Mouse (Mus musculus): ENCODE measurements around the gene 4933402N22Rik. TPM values are rescaled to one million over a fixed set of nuclear protein-coding genes. Genes with fewer than 3 reads are reported as not detected.
"Not testable (repeated sequence)": the region's sequence is repeated elsewhere in the genome, so short reads cannot be mapped to it uniquely, and the experiment has no call there.

The 4933402N22Rik gene
- polyA plus RNA-seq (2014; fragmentation: Nextera tagmentation; extraction: Ambion mirVana), result not detected in 2 replicates

DNA sequence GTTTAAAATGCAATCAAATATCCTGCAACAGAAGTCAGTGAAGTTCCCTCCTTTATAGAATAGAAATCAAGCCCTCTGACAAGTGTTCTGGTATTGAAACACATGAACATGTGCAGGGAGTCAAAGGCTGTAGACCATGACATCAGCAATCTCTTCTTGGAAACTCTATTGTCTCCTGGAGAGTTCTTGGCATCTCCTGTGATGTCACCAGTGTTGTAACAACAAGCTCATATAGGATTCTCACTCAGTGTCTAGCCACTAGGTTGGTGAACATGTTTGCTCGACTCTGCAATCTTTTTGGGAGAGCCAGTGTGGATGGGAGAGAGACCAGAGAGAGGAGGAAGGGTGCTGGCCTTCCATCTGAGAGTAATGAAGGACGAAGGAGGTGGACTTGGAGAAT is at the start of gene 4933402N22Rik:
TSS of gene 4933402N22Rik (plus strand) at position 301 of the 400 bp plus-strand sequence.
- 40% methylated on average over 1 of the region's 2 CpGs for WGBS
- not testable (repeated sequence) for H3K4me2 ChIP-seq (replicated peaks); ATAC-seq (ENCODE audit: low FRiP score); H3K4me3 ChIP-seq (replicated peaks; ENCODE audit: low read length); H3K27me3 ChIP-seq (ENCODE audit: control insufficient read depth, insufficient read depth, low read length); H3K4me1 ChIP-seq (replicated peaks; ENCODE audit: control insufficient read depth, insufficient read depth, low read length); H3K27ac ChIP-seq; H3K36me3 ChIP-seq (replicated peaks; ENCODE audit: control insufficient read depth, insufficient read depth); DNase-seq (ENCODE audit: low spot score); H3K9me3 ChIP-seq (ENCODE audit: control insufficient read depth, low read length); H3K9ac ChIP-seq

DNA sequence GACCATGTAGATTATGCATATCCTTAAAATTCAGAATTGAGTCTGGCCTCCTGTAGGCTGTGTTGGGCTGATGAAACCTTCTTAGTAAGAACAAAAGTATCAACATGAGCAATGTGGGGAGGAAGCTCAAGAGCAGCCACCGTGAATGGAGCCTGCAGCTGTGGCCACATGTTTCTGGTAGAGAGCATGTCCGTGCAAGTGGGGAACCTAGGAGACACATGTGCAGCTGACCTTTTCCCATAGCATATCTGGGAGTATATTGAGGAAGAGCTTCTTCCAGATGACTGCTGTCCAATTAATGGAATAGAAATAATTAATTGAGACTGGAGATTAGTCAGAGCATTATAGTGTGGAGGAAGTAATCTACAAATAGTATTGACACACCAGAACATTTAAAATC is 5.9 kb downstream of the 4933402N22Rik start:
- H3K4me3 ChIP-seq (replicated peaks; ENCODE audit: low read length); H3K27me3 ChIP-seq (ENCODE audit: control insufficient read depth, insufficient read depth, low read length); H3K9ac ChIP-seq; H3K4me1 ChIP-seq (replicated peaks; ENCODE audit: control insufficient read depth, insufficient read depth, low read length); H3K4me2 ChIP-seq (replicated peaks); H3K27ac ChIP-seq; DNase-seq (ENCODE audit: low spot score); ATAC-seq (ENCODE audit: low FRiP score); H3K9me3 ChIP-seq (ENCODE audit: control insufficient read depth, low read length); H3K36me3 ChIP-seq (replicated peaks; ENCODE audit: control insufficient read depth, insufficient read depth): not testable (repeated sequence)
- WGBS, result 100% methylated on average over 1 of the region's 2 CpGs

Other genes starting within 250 kb of the 4933402N22Rik start
- gene Gm8922, start 236.1 kb upstream of the 4933402N22Rik start, polyA plus RNA-seq (2014; fragmentation: Nextera tagmentation; extraction: Ambion mirVana), result not detected in 2 replicates
- gene Gm8926, start 147.5 kb upstream of the 4933402N22Rik start, polyA plus RNA-seq (2014; fragmentation: Nextera tagmentation; extraction: Ambion mirVana), result not detected in 2 replicates
- not detected in 2 replicates for gene Gm6465, start 72.5 kb upstream of the 4933402N22Rik start, polyA plus RNA-seq (2014; fragmentation: Nextera tagmentation; extraction: Ambion mirVana)